Mouse (Mus musculus) testis, postnatal 14 days (tissue): ENCODE measurements around the gene Catsperg1.
"Not testable (repeated sequence)": the region's sequence is repeated elsewhere in the genome, so short reads cannot be mapped to it uniquely, and the experiment has no call there.

Experiments used
- DNase-seq: peaks from one replicate; pipeline ENCODE4 v3.0.0; 2021; ENCODE audit warnings: low spot score

Gene Catsperg1

GRCm38 (mm10) chr7:29213675-29214082, at the start of gene Catsperg1:
Catsperg1 (minus strand) TSS chr7:29214035.
- DNase-seq: peak; percentile 89

- no peak for DNase-seq
Measured at GRCm38 (mm10) chr7:29262151-29262550, 48.3 kb upstream of the Catsperg1 start.

GRCm38 (mm10) chr7:29259781-29260730, 46.2 kb upstream of the Catsperg1 start:
- DNase-seq: no peak

GRCm38 (mm10) chr7:29257368-29257767, 43.5 kb upstream of the Catsperg1 start:
- DNase-seq: no peak

GRCm38 (mm10) chr7:29255875-29256274, 42.0 kb upstream of the Catsperg1 start:
- DNase-seq: no peak

GRCm38 (mm10) chr7:29253842-29254241, 40.0 kb upstream of the Catsperg1 start:
- DNase-seq: no peak

- no peak for DNase-seq
Measured at GRCm38 (mm10) chr7:29251166-29251565, 37.3 kb upstream of the Catsperg1 start.

- no peak for DNase-seq
Measured at GRCm38 (mm10) chr7:29248261-29248841, 34.5 kb upstream of the Catsperg1 start, which contains the start of gene 2200002D01Rik. 2200002D01Rik (minus strand) TSS chr7:29248466.

GRCm38 (mm10) chr7:29247706-29248105, 33.9 kb upstream of the Catsperg1 start:
- peak; percentile 39 for DNase-seq

GRCm38 (mm10) chr7:29247314-29247700, 33.5 kb upstream of the Catsperg1 start:
- DNase-seq: peak; percentile 81

GRCm38 (mm10) chr7:29246619-29247313, 32.9 kb upstream of the Catsperg1 start:
- no peak for DNase-seq

- no peak for DNase-seq
Measured at GRCm38 (mm10) chr7:29246015-29246414, 32.2 kb upstream of the Catsperg1 start.

- no peak for DNase-seq
Measured at GRCm38 (mm10) chr7:29244732-29245416, 31.0 kb upstream of the Catsperg1 start.

- DNase-seq: peak; percentile 98
Measured at GRCm38 (mm10) chr7:29238019-29238967, 24.5 kb upstream of the Catsperg1 start, which contains the start of gene Yif1b. Yif1b (plus strand) TSS chr7:29238329.

GRCm38 (mm10) chr7:29237596-29237995, 23.8 kb upstream of the Catsperg1 start:
- DNase-seq: not testable (repeated sequence)

- DNase-seq: no peak
Measured at GRCm38 (mm10) chr7:29236593-29236992, 22.8 kb upstream of the Catsperg1 start.

- no peak for DNase-seq
Measured at GRCm38 (mm10) chr7:29234661-29235060, 20.8 kb upstream of the Catsperg1 start.

GRCm38 (mm10) chr7:29233745-29234144, 19.9 kb upstream of the Catsperg1 start:
- peak; percentile 70 for DNase-seq

GRCm38 (mm10) chr7:29232247-29233013, 18.6 kb upstream of the Catsperg1 start, which contains the start of gene Kcnk6:
Kcnk6 (minus strand) TSS chr7:29232515.
- no peak for DNase-seq

- DNase-seq: no peak
Measured at GRCm38 (mm10) chr7:29231517-29231916, 17.7 kb upstream of the Catsperg1 start.
